Mouse (Mus musculus) heart, adult 2 months (tissue): ENCODE results near the gene Rassf3. TPM values are rescaled to one million over a fixed set of nuclear protein-coding genes. Genes with fewer than 3 reads are reported as not detected.
A peak's percentile ranks its signal among the peaks of the same experiment; 100 is the strongest.

Source experiments
- DNase-seq, 2 experiments: peaks; one replicate each; pipeline ENCODE4 v3.0.0; 2021
- H3K27ac ChIP-seq: fragments of 200-600 bp; 2 replicates; pipeline ENCODE4 v1.8.1; 2022
- H3K27me3 ChIP-seq: fragments of 200-500 bp; 2 replicates; pipeline ENCODE4 v1.6.1; 2012; ENCODE audit warnings: mild to moderate bottlenecking, low read length, inconsistent platforms, mixed read lengths; ENCODE audit not compliant: control insufficient read depth, insufficient read depth
- H3K36me3 ChIP-seq: fragments of 200-500 bp; 2 replicates; pipeline ENCODE4 v1.6.1; 2012; ENCODE audit warnings: low read length, inconsistent platforms; ENCODE audit not compliant: control insufficient read depth, insufficient read depth
- H3K4me1 ChIP-seq: fragments of 200-500 bp; 2 replicates; pipeline ENCODE4 v1.6.1; 2011; ENCODE audit warnings: low read length; ENCODE audit not compliant: control insufficient read depth, insufficient read depth
- H3K4me3 ChIP-seq: fragments of 200-600 bp; 2 replicates; pipeline ENCODE4 v1.8.1; 2022
- H3K79me2 ChIP-seq: fragments of 200-500 bp; replicated peaks from 2 replicates; pipeline ENCODE4 v1.6.1; 2012; ENCODE audit warnings: mild to moderate bottlenecking, inconsistent platforms, low read length, moderate library complexity, mixed read lengths; ENCODE audit not compliant: control insufficient read depth, insufficient read depth
- H3K9ac ChIP-seq: fragments of 200-500 bp; 2 replicates; pipeline ENCODE4 v1.6.1; 2012; ENCODE audit warnings: low read depth, mild to moderate bottlenecking, control low read depth, inconsistent platforms, low read length, mixed read lengths
- CTCF ChIP-seq: fragments of 200-600 bp; IDR thresholded peaks from 2 replicates; pipeline ENCODE4 v1.8.1; 2022; ENCODE audit warnings: antibody characterized with exemption, mild to moderate bottlenecking, moderate library complexity
- EP300 ChIP-seq: fragments of 200-500 bp; IDR thresholded peaks from 2 replicates; pipeline ENCODE4 v1.6.1; 2011; ENCODE audit warnings: low read depth, low read length, control low read depth; ENCODE audit not compliant: insufficient read depth
- POLR2A ChIP-seq: fragments of 200-500 bp; IDR thresholded peaks from 2 replicates; pipeline ENCODE4 v1.6.1; 2011; ENCODE audit warnings: mild to moderate bottlenecking, low read depth, low read length, control low read depth; ENCODE audit not compliant: insufficient read depth
- WGBS: fragments of 180-500 bp; shearing (Covaris S2); methylation state at CpG from one replicate; pipeline ENCODE4 v1.1.7; 2018; 5-methylcytosine and 5-hydroxymethylcytosine counted together
- intact Hi-C: fragments of 180-260 bp; cut with DNase I; formaldehyde crosslinking; loops from one replicate; pipeline ENCODE4 v1.15.1; 2025
- polyA plus RNA-seq: library from polyadenylated mRNA; depleted of rRNA; stranded (reverse); fragments of >200 nt; gene quantifications from 2 replicates; pipeline ENCODE4 v1.2.3, GENCODE M21; 2012
- total RNA-seq, 2 experiments: library from RNA; stranded (reverse); gene quantifications; 2 replicates each; pipeline ENCODE4 v1.2.3; 2021

Rassf3 gene
- total and polyA plus RNA-seq, 3 experiments: 69.4 to 135 (median 134) TPM

GRCm38 (mm10) chr10:121398599-121398998 is 77.5 kb downstream of the Rassf3 start:
- H3K27me3 ChIP-seq: no peaks in the 10 kb centered on the region
- intact Hi-C loops: no loop called here
- TF ChIP-seq POLR2A (no peak), CTCF (no peak), EP300 (no peak)
- no peak overlapping the region for H3K9ac ChIP-seq
- H3K79me2 ChIP-seq: no peaks in the 10 kb centered on the region
- no peaks in the 10 kb centered on the region for H3K4me1 ChIP-seq
- H3K4me3 ChIP-seq: no peak overlapping the region
- DNase-seq: no peak
- H3K27ac ChIP-seq: no peak overlapping the region
- no peaks in the 10 kb centered on the region for H3K36me3 ChIP-seq
- WGBS: 89% methylated on average over 7 of the region's 7 CpGs

GRCm38 (mm10) chr10:121395542-121396176 is 80.5 kb downstream of the Rassf3 start:
- 71% methylated on average over 20 of the region's 20 CpGs for WGBS
- Histone ChIP-seq H3K27me3 (no peaks in the 10 kb centered on the region), H3K4me3 (no peak overlapping the region), H3K9ac (no peak overlapping the region), H3K79me2 (no peaks in the 10 kb centered on the region), H3K4me1 (no peaks in the 10 kb centered on the region), H3K36me3 (no peaks in the 10 kb centered on the region), H3K27ac (no peak overlapping the region)
- intact Hi-C loops: no loop called here
- peak in 1 of 2 experiments; percentile 20 for DNase-seq
- TF ChIP-seq CTCF (no peak), POLR2A (no peak), EP300 (no peak)

GRCm38 (mm10) chr10:121394789-121395325 is 81.3 kb downstream of the Rassf3 start:
- Histone ChIP-seq H3K4me1 (no peaks in the 10 kb centered on the region), H3K4me3 (no peak overlapping the region), H3K9ac (no peak overlapping the region), H3K36me3 (no peaks in the 10 kb centered on the region), H3K27ac (no peak overlapping the region), H3K79me2 (no peaks in the 10 kb centered on the region), H3K27me3 (no peaks in the 10 kb centered on the region)
- TF ChIP-seq POLR2A (no peak), CTCF (no peak), EP300 (no peak)
- DNase-seq: no peak
- 88% methylated on average over 18 of the region's 18 CpGs for WGBS
- intact Hi-C loops: no loop called here

DNA sequence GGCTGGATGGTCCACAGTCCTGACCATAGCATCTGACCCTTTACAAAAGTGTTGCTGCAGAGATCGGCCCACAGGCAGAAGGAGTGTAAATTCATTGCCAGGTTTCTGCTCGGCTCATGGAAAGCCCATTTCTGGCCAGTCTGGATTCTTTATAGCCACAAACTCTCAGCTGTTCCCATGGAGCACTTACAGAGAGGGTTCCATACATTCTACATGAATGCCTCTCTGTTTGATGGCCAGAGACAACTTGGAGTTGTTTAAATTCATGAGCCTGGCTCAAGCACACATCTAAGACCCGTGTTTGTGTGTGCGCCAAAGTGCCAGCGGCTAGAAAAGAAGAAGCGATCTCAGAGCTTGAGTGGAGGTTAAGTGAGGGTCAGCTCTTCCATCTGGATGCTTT is 81.9 kb downstream of the Rassf3 start:
- no peak overlapping the region for H3K4me3 ChIP-seq
- H3K27me3 ChIP-seq: no peaks in the 10 kb centered on the region
- WGBS: 82% methylated on average over 6 of the region's 6 CpGs
- DNase-seq: no peak
- H3K9ac ChIP-seq: no peak overlapping the region
- H3K4me1 ChIP-seq: no peaks in the 10 kb centered on the region
- no peak overlapping the region for H3K27ac ChIP-seq
- no peak for TF ChIP-seq CTCF
- no peak for TF ChIP-seq POLR2A
- no peak for TF ChIP-seq EP300
- no peaks in the 10 kb centered on the region for H3K36me3 ChIP-seq
- H3K79me2 ChIP-seq: no peaks in the 10 kb centered on the region
- intact Hi-C loops: no loop called here

- DNase-seq: no peak
- TF ChIP-seq POLR2A (no peak), CTCF (no peak), EP300 (no peak)
- WGBS: 98% methylated on average over 8 of the region's 8 CpGs
- no peak overlapping the region for H3K9ac ChIP-seq
- no peaks in the 10 kb centered on the region for H3K27me3 ChIP-seq
- no peak overlapping the region for H3K27ac ChIP-seq
- intact Hi-C loops: no loop called here
- no peak overlapping the region for H3K4me3 ChIP-seq
- H3K4me1 ChIP-seq: no peaks in the 10 kb centered on the region
- no peaks in the 10 kb centered on the region for H3K36me3 ChIP-seq
- H3K79me2 ChIP-seq: no peaks in the 10 kb centered on the region
Measured at GRCm38 (mm10) chr10:121391901-121392300, 84.2 kb downstream of the Rassf3 start.

- H3K79me2 ChIP-seq: no peaks in the 10 kb centered on the region
- no peak overlapping the region for H3K9ac ChIP-seq
- H3K27ac ChIP-seq: no peak overlapping the region
- 83% methylated on average over 10 of the region's 10 CpGs for WGBS
- no peaks in the 10 kb centered on the region for H3K4me1 ChIP-seq
- TF ChIP-seq CTCF (no peak), POLR2A (no peak), EP300 (no peak)
- intact Hi-C loops: no loop called here
- no peaks in the 10 kb centered on the region for H3K27me3 ChIP-seq
- no peak for DNase-seq
- H3K36me3 ChIP-seq: no peaks in the 10 kb centered on the region
- H3K4me3 ChIP-seq: no peak overlapping the region
Measured at GRCm38 (mm10) chr10:121390602-121391001, 85.5 kb downstream of the Rassf3 start.
